Mouse (Mus musculus) kidney, adult 11 months (tissue): Measurements from ENCODE around the gene Adnp.

ENCODE experiments used
- DNase-seq: peaks from one replicate; pipeline ENCODE4 v3.0.0; 2022

Gene Adnp

DNA sequence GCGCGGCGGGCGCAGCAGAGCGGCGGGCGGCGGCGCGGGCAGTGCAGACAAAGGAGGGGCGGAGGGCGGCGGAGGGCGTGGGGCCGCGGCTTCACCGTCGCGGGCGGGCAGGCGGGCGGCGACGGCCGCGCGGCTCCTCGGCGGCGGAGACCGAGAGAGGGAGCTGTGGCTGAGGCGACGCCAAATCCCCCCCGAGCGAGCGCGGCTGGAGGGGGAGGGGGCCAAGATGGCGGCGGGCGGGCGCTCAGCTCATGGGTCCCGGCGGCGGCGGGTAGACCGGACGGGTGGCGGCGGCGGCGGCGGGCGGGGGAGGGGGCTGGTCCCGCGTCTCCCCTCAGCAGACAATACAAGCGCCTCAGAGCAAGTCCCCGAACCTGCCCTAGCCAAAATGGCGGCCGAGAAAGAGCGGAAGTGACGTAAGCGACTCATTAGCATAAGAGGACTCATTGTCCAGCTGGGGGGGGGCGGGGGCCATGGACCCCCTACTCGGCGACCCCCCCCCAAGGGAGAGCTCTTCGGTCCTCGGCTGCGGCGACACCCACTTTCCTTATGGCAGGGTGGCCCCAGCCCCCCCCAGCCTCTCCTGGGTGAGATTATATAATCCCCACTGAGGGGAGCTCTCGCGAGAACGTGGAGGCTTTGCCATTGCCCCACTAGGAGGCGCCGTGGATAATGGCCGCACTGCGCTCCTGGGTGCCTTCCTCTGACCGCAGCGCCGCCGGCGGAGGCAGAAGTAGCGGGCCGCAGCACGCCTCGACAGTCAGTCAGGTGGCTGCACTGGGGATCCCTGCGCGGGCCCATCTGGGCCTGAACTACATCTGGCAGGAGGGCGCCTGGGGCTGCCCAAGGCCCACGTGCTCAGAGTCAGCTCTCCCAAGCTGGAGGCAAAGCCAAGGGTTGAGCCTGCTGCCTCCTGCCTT, at the start of gene Adnp:
TSS of gene Adnp (minus strand) at position 388 of the 920 bp plus-strand sequence.
- DNase-seq, result peak; percentile 97

DNA sequence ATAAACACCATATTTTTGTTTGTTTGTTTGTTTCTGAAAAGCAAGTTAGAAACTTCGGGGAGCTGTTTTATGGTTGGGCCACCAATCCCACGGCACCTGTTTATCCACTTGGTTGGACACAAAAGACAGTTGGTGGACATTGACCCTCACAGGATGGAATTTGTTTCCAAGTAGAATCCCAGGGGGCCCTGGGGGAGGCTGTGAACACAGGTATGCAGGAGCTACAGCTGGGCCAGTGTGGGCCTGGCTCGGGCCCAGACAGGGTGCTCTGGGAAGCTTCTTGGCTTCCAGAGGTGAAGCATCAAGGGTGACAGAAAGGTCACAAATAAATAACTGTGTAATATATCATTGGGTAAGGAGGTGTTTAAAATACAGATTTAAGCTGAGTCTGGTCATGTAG, 49.6 kb upstream of the Adnp start:
- peak; percentile 73 for DNase-seq

DNA sequence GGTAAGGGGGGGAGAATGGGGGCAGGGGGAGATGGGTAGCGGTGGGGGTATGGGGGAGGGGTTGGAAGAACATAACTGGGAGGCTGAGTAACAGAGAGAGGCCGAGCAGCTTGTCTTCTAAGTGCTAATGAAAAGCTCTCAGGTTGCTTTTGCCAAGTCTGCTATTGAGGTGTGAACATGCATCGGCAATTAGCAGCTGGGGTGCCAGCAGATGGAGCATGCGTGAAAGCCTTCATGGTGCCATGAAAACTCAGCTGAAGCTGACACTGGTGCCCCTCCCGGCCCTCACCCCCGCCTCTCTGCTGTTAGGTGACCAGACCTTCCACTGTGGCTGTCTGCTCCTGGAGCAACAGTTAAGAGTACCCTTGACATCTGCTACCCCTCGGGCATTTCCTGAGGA, 46.9 kb upstream of the Adnp start:
- DNase-seq, result no peak

DNA sequence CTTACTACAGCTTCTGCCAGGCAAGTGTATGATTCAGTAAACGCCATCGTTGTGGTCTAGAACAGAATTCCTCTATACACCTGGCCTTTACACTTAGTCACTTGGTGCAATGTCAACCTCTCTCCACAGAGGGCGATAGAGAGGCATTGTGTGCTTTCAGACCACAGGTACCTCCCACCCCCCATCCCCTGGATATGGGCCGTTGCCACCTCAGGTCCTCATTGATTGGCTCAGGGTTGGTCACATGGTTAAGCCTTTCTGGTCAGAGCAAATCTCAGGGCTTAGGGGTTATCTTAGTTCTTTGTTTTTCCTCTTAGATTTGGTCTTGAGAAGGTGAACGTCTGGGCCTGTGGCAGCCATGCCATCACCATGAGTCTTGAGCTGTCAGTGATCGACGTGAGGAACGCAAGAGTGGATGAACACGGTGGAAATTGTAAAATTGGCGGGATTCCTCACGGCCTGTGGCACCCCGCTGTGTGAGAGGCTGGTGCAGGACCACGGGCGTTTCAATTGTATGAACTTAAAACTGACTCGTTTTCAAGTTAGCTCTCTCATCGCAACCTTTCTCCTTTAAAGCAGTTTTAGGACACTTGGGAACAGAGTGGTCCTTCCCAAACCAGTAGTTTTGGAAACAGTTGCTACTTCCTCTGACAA, 45.9 kb upstream of the Adnp start:
- DNase-seq, result no peak

DNA sequence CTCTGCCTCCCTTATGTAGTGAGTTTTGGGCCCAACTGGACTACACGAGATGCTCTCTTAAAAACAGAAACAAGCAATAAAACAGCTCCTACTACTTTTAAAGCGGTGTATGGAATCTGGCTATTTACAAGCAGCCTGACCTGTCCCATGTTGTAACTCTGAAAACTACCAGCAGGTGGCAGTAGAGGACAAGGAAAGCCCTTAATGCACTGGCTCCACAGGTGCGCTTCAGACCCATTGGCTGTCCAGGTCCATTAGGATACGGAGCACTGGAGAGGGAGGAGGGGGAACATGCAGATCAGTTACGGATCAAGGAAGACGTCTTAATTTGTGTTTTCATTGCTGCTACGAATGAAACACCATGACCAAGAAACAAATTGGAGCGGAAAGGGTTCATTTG, 43.4 kb upstream of the Adnp start:
- peak; percentile 67 for DNase-seq

DNA sequence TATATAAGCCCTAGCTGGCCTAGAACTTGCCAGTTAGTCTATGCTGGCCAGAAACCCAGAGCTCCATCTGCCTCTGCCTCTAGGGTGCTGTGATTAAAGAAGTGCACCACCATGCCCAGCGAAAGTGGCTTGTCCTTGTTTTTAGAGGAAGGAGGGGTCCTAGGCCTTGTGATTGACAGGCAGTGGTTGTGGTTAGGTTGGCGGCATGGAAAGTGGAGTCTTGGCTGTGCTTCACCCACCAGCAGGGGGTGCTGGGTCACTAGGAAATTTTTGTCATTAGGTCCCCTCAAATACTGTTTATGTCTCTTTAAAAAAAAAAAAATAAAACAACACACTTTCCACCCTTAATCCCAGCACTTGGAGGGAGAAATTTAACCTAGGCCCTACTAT, 41.9 kb upstream of the Adnp start:
- no peak for DNase-seq

DNA sequence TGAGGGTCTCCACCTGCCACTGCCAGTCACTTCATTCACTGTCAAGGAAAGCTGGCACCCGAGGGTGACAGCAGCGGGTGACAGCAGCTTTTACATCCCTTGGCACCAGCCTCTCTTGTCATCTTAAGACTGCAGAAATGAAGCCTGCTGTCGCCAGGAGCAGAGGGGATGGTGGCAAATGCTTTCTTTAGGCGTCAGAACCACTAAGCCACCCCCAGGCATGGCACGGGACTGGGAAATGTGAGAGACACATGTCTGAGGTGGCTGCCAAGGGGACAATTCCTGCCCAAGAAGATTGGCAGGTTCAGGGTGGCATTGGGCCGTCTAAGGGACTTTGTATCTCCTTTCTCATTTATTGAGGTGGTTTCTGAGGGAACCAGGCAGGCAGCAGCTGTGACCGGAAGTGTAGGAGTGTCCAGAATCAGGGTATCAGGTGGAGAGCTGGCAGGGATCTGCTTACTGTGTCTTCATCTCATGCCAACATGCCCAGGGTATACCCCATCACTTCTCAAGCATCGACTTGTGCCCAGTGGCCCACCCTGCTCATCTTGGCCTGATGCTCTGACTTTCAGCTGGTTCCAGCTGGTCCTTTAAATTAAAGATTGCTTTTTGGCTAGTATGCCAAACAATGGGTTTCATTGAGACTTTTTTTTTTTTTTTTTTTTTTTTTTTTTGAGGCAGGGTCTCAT, 41.4 kb upstream of the Adnp start:
- DNase-seq, result no peak

DNA sequence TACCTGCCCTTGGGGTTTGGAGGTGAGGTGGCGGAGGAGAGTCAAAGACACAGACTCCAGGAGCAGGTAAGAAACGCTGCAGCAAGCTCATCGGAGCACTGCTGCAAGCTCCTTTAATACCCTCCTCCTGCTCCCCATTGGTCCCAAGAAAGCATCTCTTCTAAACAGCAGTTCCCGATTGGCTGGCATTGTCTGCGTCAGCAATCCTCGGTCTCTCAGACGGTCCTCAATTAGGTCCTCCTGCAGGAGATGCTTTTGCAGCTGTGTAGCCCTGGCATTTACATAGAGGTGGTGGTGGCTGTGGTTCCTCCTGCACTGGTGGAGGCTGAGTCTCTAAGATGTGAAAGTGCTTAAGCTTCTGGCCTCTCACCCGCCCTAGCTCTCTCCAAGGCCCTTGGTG, 38.7 kb upstream of the Adnp start:
- DNase-seq, result no peak

DNA sequence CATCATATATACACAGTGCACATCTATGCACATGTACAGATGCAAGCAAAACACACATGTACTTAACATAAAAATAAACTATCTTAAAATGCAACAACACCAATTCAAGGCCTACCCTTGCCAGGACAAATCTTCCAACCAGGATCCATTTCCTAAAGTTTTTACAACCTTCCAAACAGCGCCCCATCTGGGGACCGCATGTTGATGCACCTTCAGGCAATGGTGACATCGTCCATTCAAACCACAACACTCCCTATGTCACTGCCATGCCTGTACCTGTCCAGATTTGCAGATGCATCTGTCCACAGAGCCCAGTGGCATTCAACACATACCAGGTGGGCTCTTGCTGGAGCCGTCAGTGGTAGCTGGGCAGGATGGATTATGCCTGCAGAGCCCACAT, 36.4 kb upstream of the Adnp start:
- no peak for DNase-seq

DNA sequence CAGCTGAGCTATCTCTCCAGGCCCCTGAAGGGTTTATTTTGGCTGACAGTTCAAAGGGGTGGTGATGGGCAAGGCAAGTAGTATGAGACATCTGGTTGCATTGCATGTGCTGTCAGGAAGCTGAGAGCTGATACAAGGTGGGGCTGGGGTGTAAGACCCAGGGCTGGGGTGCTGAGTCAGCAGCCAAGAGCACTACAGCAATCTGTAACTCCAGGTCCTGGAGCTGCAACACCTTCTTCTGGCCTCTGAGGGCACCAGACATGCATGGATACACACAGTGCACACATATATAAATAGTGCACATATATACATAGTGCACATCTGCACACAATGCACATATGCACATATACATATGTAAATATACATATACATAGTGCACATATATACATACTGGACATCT, 35.9 kb upstream of the Adnp start:
- no peak for DNase-seq

DNA sequence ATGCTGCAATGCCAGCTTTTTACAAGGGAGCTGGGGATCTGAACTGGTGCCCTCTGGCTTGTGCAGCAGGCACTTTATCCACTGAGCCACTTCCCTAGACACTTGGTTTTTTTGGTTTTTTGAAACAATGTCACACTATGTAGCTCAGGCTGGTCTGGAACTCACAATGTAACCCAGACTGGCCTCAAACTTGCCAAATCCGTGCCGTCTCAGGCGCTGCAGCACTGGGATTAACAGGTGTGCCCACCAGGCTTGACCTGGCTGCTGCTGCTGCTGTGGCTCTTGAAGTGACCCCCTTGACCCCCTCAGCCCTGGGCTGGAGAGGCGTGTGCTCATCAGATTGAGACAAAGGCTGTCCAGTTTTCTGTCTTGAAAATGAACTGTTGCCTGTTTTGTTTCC, 31.4 kb upstream of the Adnp start:
- DNase-seq, result no peak

DNA sequence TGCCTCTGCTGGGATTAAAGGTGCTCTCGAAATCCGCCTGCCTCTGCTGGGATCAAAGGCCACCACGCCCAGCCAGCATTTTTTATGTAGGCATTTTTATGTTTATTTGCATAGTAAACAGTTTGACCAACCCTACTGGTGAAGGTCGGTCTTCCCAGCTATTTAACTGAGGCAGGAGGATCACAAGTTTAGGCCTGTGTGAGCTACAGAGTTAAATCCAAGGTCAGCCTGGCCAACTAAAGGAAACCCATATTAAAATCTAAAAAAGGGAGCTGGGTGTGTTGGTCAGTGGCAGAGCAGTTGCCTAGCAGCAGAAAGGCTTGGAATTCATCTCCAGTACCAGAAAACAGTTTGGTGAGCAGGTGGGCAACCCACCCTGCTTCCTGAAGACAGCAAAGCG, 26.4 kb upstream of the Adnp start:
- no peak for DNase-seq

DNA sequence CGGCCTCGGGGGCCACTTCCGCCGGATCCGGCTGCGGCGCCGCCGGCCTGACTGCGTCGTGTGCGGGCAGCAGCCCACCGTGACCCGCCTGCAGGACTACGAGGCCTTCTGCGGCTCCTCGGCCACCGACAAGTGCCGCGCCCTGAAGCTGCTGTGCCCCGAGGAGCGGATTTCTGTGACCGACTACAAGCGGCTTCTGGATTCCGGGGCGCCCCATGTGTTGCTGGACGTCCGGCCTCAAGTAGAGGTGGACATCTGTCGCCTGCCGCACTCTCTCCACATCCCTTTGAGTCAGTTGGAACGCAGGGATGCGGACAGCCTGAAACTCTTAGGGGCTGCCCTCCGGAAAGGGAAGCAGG, 24.5 kb upstream of the Adnp start:
- no peak for DNase-seq

DNA sequence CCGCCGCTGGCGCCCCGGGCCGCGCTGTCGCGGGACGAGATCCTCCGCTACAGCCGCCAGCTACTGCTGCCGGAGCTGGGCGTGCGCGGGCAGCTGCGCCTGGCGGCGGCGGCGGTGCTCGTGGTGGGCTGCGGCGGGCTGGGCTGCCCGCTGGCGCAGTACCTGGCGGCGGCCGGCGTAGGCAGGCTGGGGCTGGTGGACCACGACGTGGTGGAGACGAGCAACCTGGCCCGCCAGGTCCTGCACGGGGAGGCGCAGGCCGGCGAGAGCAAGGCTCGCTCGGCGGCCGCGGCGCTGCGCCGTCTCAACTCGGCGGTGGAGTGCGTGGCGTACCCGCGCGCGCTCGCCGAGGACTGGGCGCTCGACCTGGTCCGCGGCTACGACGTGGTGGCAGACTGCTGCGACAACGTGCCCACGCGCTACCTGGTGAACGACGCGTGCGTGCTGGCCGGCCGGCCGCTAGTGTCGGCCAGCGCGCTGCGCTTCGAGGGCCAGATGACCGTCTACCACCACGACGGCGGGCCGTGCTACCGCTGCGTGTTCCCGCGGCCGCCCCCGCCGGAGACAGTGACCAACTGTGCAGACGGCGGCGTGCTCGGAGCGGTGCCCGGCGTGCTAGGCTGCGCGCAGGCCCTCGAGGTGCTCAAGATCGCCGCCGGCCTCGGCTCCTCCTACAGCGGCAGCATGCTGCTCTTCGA, 24.0 kb upstream of the Adnp start:
- no peak for DNase-seq

DNA sequence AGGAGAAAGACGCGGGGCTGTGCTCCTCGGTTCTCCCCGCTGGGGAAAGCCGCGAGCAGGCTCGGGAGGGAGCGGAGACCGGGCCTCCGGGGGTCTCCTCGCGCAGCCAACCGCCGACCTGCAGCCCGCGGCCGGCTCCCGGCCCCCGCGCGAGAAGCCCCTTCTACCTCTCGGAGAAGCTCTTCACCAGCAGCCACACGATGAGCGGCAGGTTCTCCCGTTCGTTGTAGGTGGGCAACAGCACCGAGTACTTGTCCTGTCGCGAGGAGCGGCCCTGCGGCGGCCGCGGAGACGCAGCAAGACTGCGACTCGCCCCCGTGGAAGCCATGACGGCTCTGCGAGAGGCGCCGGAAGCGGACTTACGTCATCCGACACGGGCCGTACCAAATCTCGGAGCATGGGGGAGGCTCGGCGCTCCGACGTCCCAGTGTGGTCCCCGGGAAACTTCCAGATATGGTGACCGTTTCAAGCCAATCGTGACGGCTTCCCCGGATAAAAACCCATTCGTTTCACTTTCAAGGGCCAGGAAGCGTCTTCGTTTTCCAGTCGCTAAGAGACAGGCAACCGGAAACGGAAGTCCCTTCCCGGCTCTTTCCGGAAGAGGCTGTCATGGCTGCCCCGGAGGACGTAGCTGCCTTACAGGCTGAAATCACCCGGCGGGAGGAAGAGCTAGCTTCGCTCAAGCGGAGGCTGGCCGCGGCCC, 23.3 kb upstream of the Adnp start, which contains the start of the genes Gm20716, Dpm1 and Mocs3:
TSS of gene Gm20716 (minus strand) at position 339 of the 703 bp plus-strand sequence.
TSS of gene Dpm1 (minus strand) at position 566 of the 703 bp plus-strand sequence.
TSS of gene Mocs3 (plus strand) at position 597 of the 703 bp plus-strand sequence.
- DNase-seq, result peak; percentile 88

DNA sequence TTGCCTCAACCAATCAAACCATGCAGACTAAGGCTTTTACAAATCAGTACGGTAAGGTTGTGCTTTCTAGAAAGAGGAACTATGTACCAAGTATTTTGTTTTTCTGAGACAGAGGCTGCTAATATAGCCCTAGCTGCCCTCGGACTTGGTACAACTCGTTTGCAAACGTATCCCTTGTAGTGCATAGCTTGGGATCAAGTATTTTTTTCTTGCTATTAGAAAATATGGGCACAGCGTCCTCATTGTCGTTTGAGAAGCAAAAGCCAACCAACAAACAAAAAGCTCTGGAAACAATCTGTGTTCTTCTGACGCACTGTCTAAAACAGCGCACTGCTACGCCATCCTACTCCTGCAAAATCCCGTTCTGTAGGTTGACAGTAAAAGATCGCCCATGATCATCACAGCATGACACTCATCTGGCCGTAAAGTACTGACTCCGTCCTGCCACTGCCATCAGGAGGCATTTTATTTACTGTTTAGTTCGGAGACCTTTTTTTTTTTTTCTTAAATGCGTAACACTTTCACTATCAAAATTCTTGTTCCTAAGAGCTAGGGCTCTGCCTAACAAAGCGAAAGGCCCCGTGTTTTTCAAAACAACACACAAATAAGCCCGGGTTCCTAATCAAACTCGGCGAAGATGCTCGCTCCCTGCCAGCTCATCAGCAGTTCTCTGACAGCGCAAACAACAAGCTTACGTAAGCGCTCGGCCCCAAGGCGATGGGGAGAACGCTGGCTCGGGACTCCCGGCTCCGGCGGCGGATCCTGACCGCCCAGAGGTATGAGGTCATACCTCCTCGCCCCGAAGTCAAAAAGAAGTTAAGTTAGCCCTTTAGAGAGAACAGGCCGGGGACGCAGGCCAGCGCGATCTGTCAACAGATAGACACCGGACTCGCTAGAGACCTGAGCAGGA, 22.5 kb upstream of the Adnp start:
- peak; percentile 35 for DNase-seq

DNA sequence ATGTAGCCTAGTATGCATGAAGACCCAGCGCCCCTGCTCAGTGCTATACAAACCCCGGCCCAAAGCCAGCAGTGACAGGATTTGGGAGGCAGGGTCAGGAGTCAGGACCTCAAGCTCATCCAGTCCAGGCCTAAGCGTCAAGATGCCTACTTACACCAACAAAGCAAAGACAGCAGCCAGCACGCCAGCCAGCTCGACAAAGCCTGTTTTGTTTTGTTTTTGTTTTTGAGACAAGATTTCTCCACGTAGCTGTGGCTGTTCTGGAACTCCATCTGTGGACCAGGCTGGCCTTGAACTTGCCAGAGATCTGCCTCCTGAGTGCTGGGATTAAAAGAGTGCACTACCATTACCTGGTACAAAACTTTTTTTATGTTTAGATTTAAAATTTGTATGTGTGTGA, 16.4 kb upstream of the Adnp start:
- no peak for DNase-seq

DNA sequence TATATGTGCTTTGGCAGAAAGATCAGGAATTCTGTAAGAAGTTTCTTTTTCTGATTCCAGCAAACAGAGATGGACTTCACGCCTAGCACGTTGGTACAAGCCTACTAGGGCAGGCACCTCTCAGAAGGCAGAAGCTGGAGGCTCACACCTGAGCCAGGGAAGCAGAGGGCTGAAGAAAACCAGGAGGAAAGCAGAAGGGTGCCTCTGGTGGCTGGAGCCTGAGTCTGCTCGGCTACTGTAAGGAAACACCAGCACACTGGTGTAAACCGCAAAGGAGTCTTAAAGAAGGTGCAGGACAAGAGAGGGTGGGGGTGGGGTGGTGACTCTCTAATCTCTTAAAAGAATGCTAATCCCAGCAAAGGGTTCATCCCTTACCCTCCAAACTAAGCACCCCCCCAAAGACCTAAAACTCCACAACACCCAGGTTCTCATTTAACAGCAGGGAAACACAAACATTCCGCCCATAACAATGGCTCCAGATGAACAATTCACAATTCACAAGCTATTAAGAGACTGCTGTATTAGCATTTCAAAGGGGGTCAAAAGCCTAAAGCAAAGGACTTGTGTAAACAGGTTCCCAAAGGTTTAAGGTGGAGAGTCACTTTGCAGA, 7.0 kb upstream of the Adnp start:
- DNase-seq, result no peak

DNA sequence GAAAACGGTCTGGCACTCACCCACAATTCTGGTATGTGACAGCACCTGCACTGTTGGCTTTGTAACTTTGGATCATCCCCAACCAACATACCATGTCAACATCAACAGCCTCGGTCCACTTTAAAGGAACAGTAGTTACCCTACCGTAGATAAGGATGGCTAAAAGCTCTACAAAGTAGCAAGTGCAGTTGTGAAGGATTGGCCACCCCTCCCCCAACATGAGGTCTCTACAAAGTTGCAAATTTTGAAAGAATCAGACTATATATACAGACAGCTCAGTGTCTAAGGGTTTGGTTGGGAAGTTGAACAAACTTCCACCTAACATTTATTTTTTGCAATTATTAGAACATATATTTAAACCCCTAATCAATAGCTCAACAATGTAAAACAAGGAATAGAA, 971 bp upstream of the Adnp start:
- DNase-seq, result no peak

DNA sequence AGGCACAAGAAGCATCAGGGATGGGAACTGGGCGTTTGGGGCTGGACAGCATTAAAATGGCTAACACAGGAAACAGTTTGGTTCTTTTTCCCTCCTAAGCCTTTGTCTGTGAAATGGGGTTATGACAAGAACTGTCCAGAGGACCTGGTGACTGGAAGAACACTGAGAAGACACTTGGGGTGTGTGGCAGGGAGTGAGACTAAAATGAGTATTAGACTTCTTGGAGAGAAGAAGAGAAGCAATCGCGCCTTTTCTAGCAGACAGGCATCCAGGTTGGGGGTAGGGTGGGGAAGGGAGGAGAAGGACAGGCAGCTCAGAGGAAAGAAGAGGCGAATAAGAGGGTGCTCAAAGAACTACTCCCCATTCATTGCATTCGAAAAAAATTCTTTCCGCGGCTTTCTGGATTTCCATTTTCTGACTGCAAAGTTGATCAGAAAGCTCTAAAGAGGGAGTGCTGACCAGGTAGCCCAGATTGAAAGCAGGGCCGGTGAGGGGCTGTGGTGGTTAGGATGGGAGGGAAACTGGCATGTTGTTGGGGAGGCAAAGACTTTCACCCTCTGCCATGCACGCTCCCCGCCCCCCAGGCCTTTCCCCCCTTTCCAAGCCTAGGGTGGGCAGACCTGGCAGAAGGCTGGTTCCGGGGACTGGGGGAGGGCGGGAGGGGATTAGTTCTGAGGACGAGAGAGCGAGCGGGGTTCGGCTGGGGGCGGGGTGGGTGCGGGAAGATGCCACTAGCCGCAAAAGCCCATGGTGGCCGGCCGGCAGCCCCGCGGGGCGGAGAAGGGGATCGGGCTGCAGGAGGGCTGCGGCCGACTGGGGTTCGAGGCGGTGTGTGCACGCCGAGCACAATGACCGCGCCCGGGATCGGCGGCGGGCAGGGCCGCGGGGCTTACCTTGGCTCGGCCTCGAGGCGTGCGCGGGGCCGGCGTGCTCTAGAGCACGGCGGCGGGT, 956 bp downstream of the Adnp start:
- peak; percentile 24 for DNase-seq
